Mouse (Mus musculus): ENCODE data around the gene Oas1d.

DNA sequence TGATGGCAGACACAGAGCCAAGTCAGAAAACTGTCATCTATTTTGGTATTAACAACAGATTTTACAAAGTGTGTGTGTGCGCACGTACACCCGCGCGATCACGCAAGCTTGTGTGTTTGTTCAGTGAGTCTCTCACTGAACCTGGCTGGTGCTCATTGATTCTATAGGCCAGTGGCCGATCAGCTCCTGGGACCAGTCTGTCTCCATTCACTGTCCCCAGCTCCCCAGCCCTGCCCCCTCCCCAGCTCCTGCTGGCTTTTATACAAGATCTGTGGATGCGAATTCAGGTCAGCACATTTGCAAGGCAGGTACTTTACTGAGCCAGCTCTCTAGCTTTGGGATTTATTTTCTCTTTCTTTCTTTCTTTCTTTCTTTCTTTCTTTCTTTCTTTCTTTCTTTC lies 54.5 kb downstream of the Oas1d start:
- TF ChIP-seq MAFK (IDR thresholded peaks at IDR 0.05; ENCODE audit: insufficient read depth, low read depth, low read length) (no peak), ZNF384 (IDR thresholded peaks at IDR 0.05; ENCODE audit: low read depth, low read length) (no peak), ZC3H11A (IDR thresholded peaks at IDR 0.05; ENCODE audit: borderline replicate concordance, low read depth, low read length) (no peak), HCFC1 (IDR thresholded peaks at IDR 0.05; ENCODE audit: borderline replicate concordance, insufficient read depth, low read length) (no peak)
